Mouse (Mus musculus) stomach, embryonic 15.5 days (tissue): ENCODE data around the gene Soga1. TPM values are rescaled to one million over a fixed set of nuclear protein-coding genes. Genes with fewer than 3 reads are reported as not detected.
A peak's percentile ranks its signal among the peaks of the same experiment; 100 is the strongest.

Source experiments
- ATAC-seq: fragments of 200-750 bp; cut with Nextera tagmentation; 2 replicates; pipeline ENCODE4 v1.8.0; 2017; ENCODE audit warnings: low read depth, moderate number of reproducible peaks, moderate TSS enrichment; ENCODE audit not compliant: insufficient read depth, low FRiP score
- H3K27ac ChIP-seq: fragments of 300-500 bp; sonication (generic); 2 replicates; pipeline ENCODE4 v1.5.1; 2015; ENCODE audit warnings: mild to moderate bottlenecking, inconsistent platforms
- H3K27me3 ChIP-seq: fragments of 300-500 bp; sonication (generic); replicated peaks from 2 replicates; pipeline ENCODE4 v1.6.1; 2015; ENCODE audit warnings: inconsistent platforms
- H3K36me3 ChIP-seq: fragments of 300-500 bp; sonication (generic); 2 replicates; pipeline ENCODE4 v1.6.1; 2015; ENCODE audit warnings: inconsistent platforms
- H3K4me1 ChIP-seq: fragments of 300-500 bp; sonication (generic); 2 replicates; pipeline ENCODE4 v1.6.1; 2015; ENCODE audit warnings: inconsistent platforms
- H3K4me2 ChIP-seq: fragments of 300-500 bp; sonication (generic); 2 replicates; pipeline ENCODE4 v1.6.1; 2015; ENCODE audit warnings: mild to moderate bottlenecking, inconsistent platforms
- H3K4me3 ChIP-seq: fragments of 300-500 bp; sonication (generic); replicated peaks from 2 replicates; pipeline ENCODE4 v1.5.1; 2015; ENCODE audit warnings: inconsistent platforms
- H3K9ac ChIP-seq: fragments of 300-500 bp; sonication (generic); 2 replicates; pipeline ENCODE4 v1.6.1; 2015; ENCODE audit warnings: inconsistent platforms
- H3K9me3 ChIP-seq: fragments of 300-500 bp; sonication (generic); 2 replicates; pipeline ENCODE4 v1.6.1; 2016; ENCODE audit warnings: inconsistent platforms
- WGBS: fragments of 180-500 bp; shearing (Covaris S2); methylation state at CpG from one replicate; pipeline ENCODE4 v1.1.7; 2015; 5-methylcytosine and 5-hydroxymethylcytosine counted together
- polyA plus RNA-seq: library from polyadenylated mRNA; unstranded; fragments of >200 nt; fragmentation: Nextera tagmentation; extraction: Ambion mirVana; gene quantifications from 2 replicates; pipeline ENCODE4 v1.2.1, GENCODE M21; 2015

Soga1 gene
- polyA plus RNA-seq, 1 experiment from 2014 or later: 3.6 TPM

GRCm38 (mm10) chr2:157100319-157100605 lies 21.2 kb upstream of the Soga1 start:
- Histone ChIP-seq H3K4me3 (no peak overlapping the region), H3K9ac (no peak overlapping the region), H3K4me2 (no peak overlapping the region), H3K4me1 (no peaks in the 10 kb centered on the region), H3K27me3 (no peaks in the 10 kb centered on the region), H3K36me3 (peaks cover 28% of the 10 kb centered on the region), H3K27ac (no peak overlapping the region), H3K9me3 (no peaks in the 10 kb centered on the region)
- no peak for ATAC-seq
- 82% methylated on average over 12 of the region's 12 CpGs for WGBS

GRCm38 (mm10) chr2:157099532-157100318 lies 20.7 kb upstream of the Soga1 start:
- Histone ChIP-seq H3K9ac (no peak overlapping the region), H3K9me3 (no peaks in the 10 kb centered on the region), H3K4me3 (no peak overlapping the region), H3K27ac (no peak overlapping the region), H3K4me1 (no peaks in the 10 kb centered on the region), H3K27me3 (no peaks in the 10 kb centered on the region), H3K36me3 (peaks cover 25% of the 10 kb centered on the region), H3K4me2 (no peak overlapping the region)
- ATAC-seq: no peak
- 70% methylated on average over 12 of the region's 12 CpGs for WGBS

- H3K27ac ChIP-seq: no peak overlapping the region
- H3K9ac ChIP-seq: no peak overlapping the region
- H3K4me3 ChIP-seq: no peak overlapping the region
- ATAC-seq: peak; percentile 54; the same call in 1 of the 2 replicates
- peaks cover 9% of the 10 kb centered on the region for H3K4me1 ChIP-seq
- WGBS: 63% methylated on average over 9 of the region's 9 CpGs
- H3K4me2 ChIP-seq: no peak overlapping the region
- H3K36me3 ChIP-seq: peaks cover 9% of the 10 kb centered on the region
- H3K9me3 ChIP-seq: no peaks in the 10 kb centered on the region
- H3K27me3 ChIP-seq: no peaks in the 10 kb centered on the region
Observed at GRCm38 (mm10) chr2:157095005-157095755, 16.1 kb upstream of the Soga1 start.

- Histone ChIP-seq H3K4me3 (no peak overlapping the region), H3K27ac (no peak overlapping the region), H3K4me1 (peaks cover 9% of the 10 kb centered on the region), H3K9ac (no peak overlapping the region), H3K36me3 (no peaks in the 10 kb centered on the region), H3K9me3 (no peaks in the 10 kb centered on the region), H3K27me3 (no peaks in the 10 kb centered on the region), H3K4me2 (no peak overlapping the region)
- ATAC-seq: 0 out of 2 replicates have a peak, but pooled peaks have one; percentile 5
- WGBS: 27% methylated on average over 8 of the region's 8 CpGs
Observed at GRCm38 (mm10) chr2:157092024-157092423, 13.0 kb upstream of the Soga1 start.

DNA sequence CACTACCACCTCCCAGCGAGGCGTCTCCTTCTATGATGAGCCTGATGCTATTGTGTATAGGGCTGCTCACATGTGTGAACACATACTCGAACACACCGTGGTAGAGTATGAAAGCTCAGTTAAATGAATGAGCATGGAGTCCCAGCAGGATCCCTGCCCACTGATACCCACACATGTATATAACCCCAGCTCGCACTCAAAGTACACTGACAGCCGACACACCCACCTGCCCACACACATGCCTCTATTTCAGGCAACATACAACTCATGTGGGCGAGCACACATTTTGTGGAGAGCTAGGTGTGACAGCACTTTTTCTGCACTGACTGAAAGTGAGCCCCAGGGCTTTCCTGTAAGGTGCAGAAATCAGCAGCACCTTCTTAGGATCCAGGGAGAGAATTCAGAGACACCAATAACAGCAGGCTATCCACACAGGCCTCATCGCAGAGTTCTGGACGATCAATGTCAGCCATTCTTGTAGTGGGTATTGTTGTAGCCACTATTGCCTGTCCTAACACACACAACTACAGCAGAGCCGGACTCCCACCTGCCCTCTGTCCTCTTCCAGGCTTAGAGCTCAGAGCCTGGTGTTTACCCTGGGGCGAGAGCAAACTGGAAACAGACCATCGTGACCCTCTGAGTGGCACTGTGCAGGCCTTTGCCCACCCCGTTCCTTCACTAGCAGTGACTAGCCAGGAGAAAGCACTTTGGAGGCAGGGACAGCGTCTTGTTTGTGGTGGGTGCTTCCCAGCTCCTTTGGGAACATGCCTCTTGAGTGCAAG lies 8.7 kb upstream of the Soga1 start:
- H3K4me3 ChIP-seq: no peak overlapping the region
- no peak overlapping the region for H3K27ac ChIP-seq
- peaks cover 9% of the 10 kb centered on the region for H3K4me1 ChIP-seq
- no peak for ATAC-seq
- no peak overlapping the region for H3K4me2 ChIP-seq
- no peaks in the 10 kb centered on the region for H3K9me3 ChIP-seq
- H3K9ac ChIP-seq: no peak overlapping the region
- WGBS: 75% methylated on average over 14 of the region's 14 CpGs
- no peaks in the 10 kb centered on the region for H3K36me3 ChIP-seq
- no peaks in the 10 kb centered on the region for H3K27me3 ChIP-seq

GRCm38 (mm10) chr2:157086796-157087195 lies 7.7 kb upstream of the Soga1 start, which contains the start of gene Tldc2:
TSS of gene Tldc2 (plus strand) at chr2:157087055.
- Histone ChIP-seq H3K9ac (no peak within 1 kb of the TSS), H3K4me1 (peaks cover 2% of the 10 kb centered on the region; the same call in 1 of the 2 replicates), H3K27ac (no peak within 1 kb of the TSS), H3K9me3 (no peaks in the 10 kb centered on the region), H3K4me3 (no peak within 1 kb of the TSS), H3K27me3 (no peaks in the 10 kb centered on the region), H3K4me2 (no peak within 1 kb of the TSS), H3K36me3 (no peaks in the 10 kb centered on the region)
- ATAC-seq: no peak
- 84% methylated on average over 8 of the region's 8 CpGs for WGBS

DNA sequence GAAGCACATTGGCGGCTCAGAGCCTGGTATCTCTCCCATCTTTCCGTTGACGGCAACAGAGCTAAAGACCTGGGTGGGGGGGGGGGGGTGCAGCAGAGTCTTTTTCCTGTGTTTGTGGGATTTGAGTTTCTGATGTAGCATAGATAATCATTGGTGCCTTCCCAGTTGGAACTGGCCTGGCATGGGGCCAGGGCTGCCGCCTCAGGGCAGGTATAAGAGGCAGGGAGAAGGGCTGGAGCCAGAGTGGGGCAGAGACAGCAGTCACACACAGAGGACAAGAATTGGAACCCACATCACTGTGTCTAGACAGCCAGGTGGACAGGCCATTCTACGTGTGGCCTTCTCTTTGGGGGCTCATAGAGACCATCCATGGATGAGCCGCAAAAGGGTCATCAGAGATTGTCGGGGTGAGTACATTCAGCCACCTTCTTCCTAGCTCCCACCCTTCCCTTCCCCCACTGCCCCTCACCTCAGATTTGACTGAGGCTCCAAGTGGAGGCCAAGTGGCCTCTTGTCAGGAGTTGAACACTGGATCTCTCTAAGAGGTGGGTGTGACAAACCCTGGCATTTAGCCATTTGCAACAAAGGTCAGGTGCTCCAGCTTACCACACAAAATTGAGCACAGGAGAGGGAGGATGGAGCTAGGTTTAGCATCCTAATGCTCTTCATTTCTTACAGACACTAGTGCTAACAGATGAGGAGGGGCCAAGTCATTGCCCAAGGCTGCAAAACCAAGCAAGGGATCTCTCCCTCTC lies 6.0 kb upstream of the Soga1 start:
- Histone ChIP-seq H3K36me3 (no peaks in the 10 kb centered on the region), H3K4me3 (no peak overlapping the region), H3K27ac (no peak overlapping the region), H3K9ac (no peak overlapping the region), H3K4me2 (no peak overlapping the region), H3K4me1 (no peaks in the 10 kb centered on the region), H3K9me3 (no peaks in the 10 kb centered on the region), H3K27me3 (no peaks in the 10 kb centered on the region)
- 88% methylated on average over 7 of the region's 7 CpGs for WGBS
- ATAC-seq: no peak

DNA sequence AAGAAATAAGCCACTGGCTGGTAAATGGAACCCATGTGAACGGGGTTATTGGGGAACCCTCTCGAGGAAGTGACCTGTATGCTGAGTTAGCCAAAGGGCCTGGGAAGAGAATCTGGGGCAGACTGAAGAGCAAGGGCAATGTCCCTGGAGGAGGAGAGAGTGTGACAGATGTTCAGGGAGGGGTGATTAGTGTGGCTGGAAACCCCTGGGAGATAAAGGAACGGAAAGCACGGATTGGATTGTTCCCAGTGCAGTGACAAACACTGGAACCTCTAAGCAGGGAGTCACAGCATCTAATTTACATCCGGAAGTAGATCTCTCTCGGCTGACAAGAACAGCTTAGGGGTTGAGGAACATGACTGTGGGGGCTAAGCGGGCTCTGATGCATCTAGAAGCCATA lies 2.9 kb upstream of the Soga1 start:
- H3K4me1 ChIP-seq: peaks cover 14% of the 10 kb centered on the region
- H3K36me3 ChIP-seq: no peaks in the 10 kb centered on the region
- no peaks in the 10 kb centered on the region for H3K9me3 ChIP-seq
- H3K27ac ChIP-seq: no peak overlapping the region
- H3K4me3 ChIP-seq: no peak overlapping the region
- H3K9ac ChIP-seq: no peak overlapping the region
- H3K4me2 ChIP-seq: no peak overlapping the region
- H3K27me3 ChIP-seq: no peaks in the 10 kb centered on the region
- ATAC-seq: no peak
- WGBS: 33% methylated on average over 7 of the region's 7 CpGs

GRCm38 (mm10) chr2:157081331-157081730 lies 2.3 kb upstream of the Soga1 start:
- no peak for ATAC-seq
- Histone ChIP-seq H3K27ac (no peak overlapping the region), H3K4me1 (peaks cover 20% of the 10 kb centered on the region), H3K4me2 (no peak overlapping the region), H3K9me3 (no peaks in the 10 kb centered on the region), H3K36me3 (no peaks in the 10 kb centered on the region), H3K9ac (no peak overlapping the region), H3K27me3 (no peaks in the 10 kb centered on the region), H3K4me3 (no peak overlapping the region)
- WGBS: 92% methylated on average over 8 of the region's 8 CpGs

DNA sequence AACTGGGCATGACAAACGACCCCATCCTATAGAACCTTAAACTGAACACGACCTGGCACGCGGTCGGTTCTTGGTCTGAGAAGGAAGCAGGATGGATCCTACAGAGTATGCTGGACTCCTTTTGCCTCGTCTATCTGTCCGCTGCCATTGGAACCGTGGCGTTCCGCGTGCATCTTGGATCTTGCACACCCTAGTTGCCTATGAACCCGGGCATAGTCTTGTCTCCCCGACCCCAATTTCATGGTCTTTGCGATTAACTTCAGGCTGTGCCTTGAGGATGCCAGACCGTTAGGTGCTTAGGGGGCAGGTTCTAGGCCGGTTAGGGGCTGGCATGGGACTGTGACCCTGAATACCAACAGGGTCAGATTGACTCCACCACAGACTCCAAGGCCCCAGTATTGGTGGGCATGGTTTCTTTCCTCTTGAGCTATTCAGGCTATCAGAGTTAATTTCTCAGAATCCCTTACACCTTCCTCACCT lies 687 bp upstream of the Soga1 start:
- Histone ChIP-seq H3K27ac (peak overlapping the region; percentile 97), H3K36me3 (no peaks in the 10 kb centered on the region), H3K4me3 (peak overlapping the region; percentile 85), H3K4me1 (peaks cover 34% of the 10 kb centered on the region), H3K9me3 (no peaks in the 10 kb centered on the region), H3K9ac (peak overlapping the region; percentile 86; the same call in 1 of the 2 replicates), H3K4me2 (peak overlapping the region; percentile 79), H3K27me3 (no peaks in the 10 kb centered on the region)
- 13% methylated on average over 16 of the region's 16 CpGs for WGBS
- no peak for ATAC-seq

- H3K9me3 ChIP-seq: no peaks in the 10 kb centered on the region
Observed at GRCm38 (mm10) chr2:157078059-157078792, 828 bp downstream of the Soga1 start.

More at GRCm38 (mm10) chr2:157078059-157078792, 828 bp downstream of the Soga1 start:
- Histone ChIP-seq H3K4me2 (peak overlapping the region; percentile 79), H3K4me1 (peaks cover 50% of the 10 kb centered on the region), H3K27ac (peak overlapping the region; percentile 97), H3K4me3 (peak overlapping the region; percentile 85), H3K9ac (peak overlapping the region; percentile 86), H3K36me3 (no peaks in the 10 kb centered on the region), H3K27me3 (no peaks in the 10 kb centered on the region)
- under 1% methylated on average over 59 of the region's 79 CpGs for WGBS
- ATAC-seq: 0 out of 2 replicates have a peak, but pooled peaks have one; percentile 2
